Mouse (Mus musculus): ENCODE results near the gene Dst.
A peak's percentile ranks its signal among the peaks of the same experiment; 100 is the strongest.

Dst gene

GRCm38 (mm10) chr1:33908191-33908962, at the start of gene Dst:
Gene Dst (plus strand): TSS chr1:33908225.
- DNase-seq = peak in 1 of 2 experiments; percentile 20

- peak; percentile 29 to 61 for DNase-seq
Measured at GRCm38 (mm10) chr1:33869031-33869430, 39.0 kb upstream of the Dst start.

- no peak for DNase-seq
Measured at GRCm38 (mm10) chr1:33869437-33869836, 38.6 kb upstream of the Dst start.

GRCm38 (mm10) chr1:33873561-33873960, 34.5 kb upstream of the Dst start:
- no peak for DNase-seq

GRCm38 (mm10) chr1:33875691-33876090, 32.3 kb upstream of the Dst start:
- peak; percentile 48 to 67 for DNase-seq

- no peak for DNase-seq
Measured at GRCm38 (mm10) chr1:33876416-33876815, 31.6 kb upstream of the Dst start.

GRCm38 (mm10) chr1:33878170-33878569, 29.9 kb upstream of the Dst start:
- DNase-seq = no peak

GRCm38 (mm10) chr1:33883102-33883839, 24.8 kb upstream of the Dst start:
- peak; percentile 9 to 26 for DNase-seq

- peak; percentile 71 to 80 for DNase-seq
Measured at GRCm38 (mm10) chr1:33892784-33893183, 15.2 kb upstream of the Dst start.

GRCm38 (mm10) chr1:33896116-33896515, 11.9 kb upstream of the Dst start:
- peak; percentile 24 to 33 for DNase-seq

- peak in 1 of 2 experiments; percentile 11 for DNase-seq
Measured at GRCm38 (mm10) chr1:33896666-33897065, 11.4 kb upstream of the Dst start.

- no peak for DNase-seq
Measured at GRCm38 (mm10) chr1:33897426-33897825, 10.6 kb upstream of the Dst start.

GRCm38 (mm10) chr1:33898373-33898772, 9.7 kb upstream of the Dst start:
- DNase-seq = no peak

- DNase-seq = no peak
Measured at GRCm38 (mm10) chr1:33900175-33900574, 7.8 kb upstream of the Dst start.

GRCm38 (mm10) chr1:33903587-33903986, 4.4 kb upstream of the Dst start:
- DNase-seq = peak in 1 of 2 experiments; percentile 16

GRCm38 (mm10) chr1:33906216-33906615, 1.8 kb upstream of the Dst start:
- DNase-seq = peak; percentile 21 to 26

- DNase-seq = peak; percentile 74 to 76
Measured at GRCm38 (mm10) chr1:33906927-33907326, 1.1 kb upstream of the Dst start.

GRCm38 (mm10) chr1:33907421-33908190, 419 bp upstream of the Dst start, which contains the start of gene Bend6:
Gene Bend6 (minus strand): TSS chr1:33907816.
- peak; percentile 90 to 91 for DNase-seq

GRCm38 (mm10) chr1:33911589-33911988, 3.6 kb downstream of the Dst start:
- DNase-seq = no peak

GRCm38 (mm10) chr1:33916554-33916953, 8.5 kb downstream of the Dst start:
- DNase-seq = no peak

GRCm38 (mm10) chr1:33922975-33923374, 14.9 kb downstream of the Dst start:
- DNase-seq = no peak

- no peak for DNase-seq
Measured at GRCm38 (mm10) chr1:33925283-33925682, 17.3 kb downstream of the Dst start.

GRCm38 (mm10) chr1:33927466-33927865, 19.4 kb downstream of the Dst start:
- peak in 1 of 2 experiments; percentile 32 for DNase-seq
